Mouse (Mus musculus): ENCODE measurements around the gene Ntng1. TPM values are rescaled to one million over a fixed set of nuclear protein-coding genes. Genes with fewer than 3 reads are reported as not detected.
"Not testable (repeated sequence)": the region's sequence is repeated elsewhere in the genome, so short reads cannot be mapped to it uniquely, and the experiment has no call there.

Ntng1 gene
- total and polyA plus RNA-seq, 2 experiments from 2014 or later: 20.1 to 28.2 TPM

- no peaks in the 10 kb centered on the region; the same call in none of the 2 replicates for H3K4me1 ChIP-seq (ENCODE audit: insufficient read depth, low read length)
- TF ChIP-seq CTCF (IDR thresholded peaks at IDR 0.05; ENCODE audit: low read depth): no peak
- peak; percentile 55 for ATAC-seq
- no peaks in the 10 kb centered on the region for H3K9me3 ChIP-seq (ENCODE audit: low read length)
- peak overlapping the region; percentile 76 for H3K4me2 ChIP-seq (ENCODE audit: low read depth, low read length)
- H3K36me3 ChIP-seq (ENCODE audit: insufficient read depth, low read length): no peaks in the 10 kb centered on the region
- H3K9ac ChIP-seq (replicated peaks; ENCODE audit: low read length): no peak overlapping the region
- no peak for DNase-seq (ENCODE audit: low spot score)
- peak overlapping the region; percentile 79; the same call in 1 of the 2 replicates for H3K27ac ChIP-seq
- no peaks in the 10 kb centered on the region for H3K27me3 ChIP-seq (ENCODE audit: insufficient read depth, low read length)
- peak overlapping the region; percentile 35; the same call in 1 of the 2 replicates for H3K4me3 ChIP-seq (ENCODE audit: low read length)
- 54% methylated on average over 7 of the region's 7 CpGs for WGBS
Observed at GRCm38 (mm10) chr3:109781917-109782288, 361.9 kb downstream of the Ntng1 start.

- no peak for ATAC-seq
- Histone ChIP-seq H3K4me2 (ENCODE audit: low read depth, low read length) (no peak overlapping the region), H3K27me3 (ENCODE audit: insufficient read depth, low read length) (no peaks in the 10 kb centered on the region), H3K27ac (no peak overlapping the region), H3K4me3 (ENCODE audit: low read length) (no peak overlapping the region), H3K9ac (replicated peaks; ENCODE audit: low read length) (no peak overlapping the region), H3K9me3 (ENCODE audit: low read length) (no peaks in the 10 kb centered on the region), H3K4me1 (ENCODE audit: insufficient read depth, low read length) (no peaks in the 10 kb centered on the region), H3K36me3 (ENCODE audit: insufficient read depth, low read length) (no peaks in the 10 kb centered on the region)
- 76% methylated on average over 2 of the region's 2 CpGs for WGBS
- DNase-seq (ENCODE audit: low spot score): no peak
- no peak for TF ChIP-seq CTCF (IDR thresholded peaks at IDR 0.05; ENCODE audit: low read depth)
Observed at GRCm38 (mm10) chr3:109775200-109775599, 368.6 kb downstream of the Ntng1 start.

GRCm38 (mm10) chr3:109772120-109772519 is 371.7 kb downstream of the Ntng1 start:
- DNase-seq (ENCODE audit: low spot score) (no peak), ATAC-seq (no peak)
- no peaks in the 10 kb centered on the region for H3K9me3 ChIP-seq (ENCODE audit: low read length)
- no peaks in the 10 kb centered on the region for H3K36me3 ChIP-seq (ENCODE audit: insufficient read depth, low read length)
- H3K9ac ChIP-seq (replicated peaks; ENCODE audit: low read length): no peak overlapping the region
- no peaks in the 10 kb centered on the region for H3K4me1 ChIP-seq (ENCODE audit: insufficient read depth, low read length)
- no peaks in the 10 kb centered on the region for H3K27me3 ChIP-seq (ENCODE audit: insufficient read depth, low read length)
- no peak overlapping the region for H3K4me2 ChIP-seq (ENCODE audit: low read depth, low read length)
- H3K4me3 ChIP-seq (ENCODE audit: low read length): no peak overlapping the region
- H3K27ac ChIP-seq: no peak overlapping the region
- TF ChIP-seq CTCF (IDR thresholded peaks at IDR 0.05; ENCODE audit: low read depth): no peak
- 91% methylated on average over 14 of the region's 14 CpGs for WGBS

- no peaks in the 10 kb centered on the region for H3K9me3 ChIP-seq (ENCODE audit: low read length)
- H3K4me1 ChIP-seq (ENCODE audit: insufficient read depth, low read length): no peaks in the 10 kb centered on the region
- 86% methylated on average over 3 of the region's 3 CpGs for WGBS
- no peaks in the 10 kb centered on the region for H3K36me3 ChIP-seq (ENCODE audit: insufficient read depth, low read length)
- H3K4me3 ChIP-seq (ENCODE audit: low read length): no peak overlapping the region
- no peak overlapping the region for H3K27ac ChIP-seq
- no peak for ATAC-seq
- no peaks in the 10 kb centered on the region for H3K27me3 ChIP-seq (ENCODE audit: insufficient read depth, low read length)
- TF ChIP-seq CTCF (IDR thresholded peaks at IDR 0.05; ENCODE audit: low read depth): no peak
- H3K4me2 ChIP-seq (ENCODE audit: low read depth, low read length): no peak overlapping the region
- H3K9ac ChIP-seq (replicated peaks; ENCODE audit: low read length): no peak overlapping the region
- DNase-seq (ENCODE audit: low spot score): no peak
Observed at GRCm38 (mm10) chr3:109766939-109767338, 376.9 kb downstream of the Ntng1 start.

- Histone ChIP-seq H3K9me3 (ENCODE audit: low read length) (no peaks in the 10 kb centered on the region), H3K36me3 (ENCODE audit: insufficient read depth, low read length) (no peaks in the 10 kb centered on the region), H3K9ac (replicated peaks; ENCODE audit: low read length) (no peak overlapping the region), H3K4me2 (ENCODE audit: low read depth, low read length) (no peak overlapping the region), H3K4me1 (ENCODE audit: insufficient read depth, low read length) (no peaks in the 10 kb centered on the region), H3K27me3 (ENCODE audit: insufficient read depth, low read length) (no peaks in the 10 kb centered on the region), H3K4me3 (ENCODE audit: low read length) (no peak overlapping the region), H3K27ac (no peak overlapping the region)
- TF ChIP-seq CTCF (IDR thresholded peaks at IDR 0.05; ENCODE audit: low read depth): no peak
- WGBS: 66% methylated on average over 2 of the region's 2 CpGs
- no peak for ATAC-seq
- no peak for DNase-seq (ENCODE audit: low spot score)
Observed at GRCm38 (mm10) chr3:109765608-109766007, 378.2 kb downstream of the Ntng1 start.

- no peak for TF ChIP-seq CTCF (IDR thresholded peaks at IDR 0.05; ENCODE audit: low read depth)
- Histone ChIP-seq H3K36me3 (ENCODE audit: insufficient read depth, low read length) (no peaks in the 10 kb centered on the region), H3K9me3 (ENCODE audit: low read length) (no peaks in the 10 kb centered on the region), H3K9ac (replicated peaks; ENCODE audit: low read length) (no peak overlapping the region), H3K27me3 (ENCODE audit: insufficient read depth, low read length) (no peaks in the 10 kb centered on the region), H3K4me1 (ENCODE audit: insufficient read depth, low read length) (no peaks in the 10 kb centered on the region), H3K4me3 (ENCODE audit: low read length) (no peak overlapping the region), H3K27ac (no peak overlapping the region), H3K4me2 (ENCODE audit: low read depth, low read length) (no peak overlapping the region)
- 54% methylated on average over 4 of the region's 4 CpGs for WGBS
- DNase-seq (ENCODE audit: low spot score): no peak
- no peak for ATAC-seq
Observed at GRCm38 (mm10) chr3:109765141-109765540, 378.7 kb downstream of the Ntng1 start.

- DNase-seq (ENCODE audit: low spot score): no peak
- WGBS: 51% methylated on average over 2 of the region's 2 CpGs
- TF ChIP-seq CTCF (IDR thresholded peaks at IDR 0.05; ENCODE audit: low read depth): no peak
Observed at GRCm38 (mm10) chr3:109756426-109756825, 387.4 kb downstream of the Ntng1 start.

GRCm38 (mm10) chr3:109747593-109747992 is 396.2 kb downstream of the Ntng1 start:
- not testable (repeated sequence) for H3K9ac ChIP-seq (replicated peaks; ENCODE audit: low read length); H3K36me3 ChIP-seq (ENCODE audit: insufficient read depth, low read length); H3K4me2 ChIP-seq (ENCODE audit: low read depth, low read length); H3K4me3 ChIP-seq (ENCODE audit: low read length); H3K4me1 ChIP-seq (ENCODE audit: insufficient read depth, low read length); H3K27me3 ChIP-seq (ENCODE audit: insufficient read depth, low read length); H3K27ac ChIP-seq; DNase-seq (ENCODE audit: low spot score); H3K9me3 ChIP-seq (ENCODE audit: low read length); ATAC-seq
- 75% methylated on average over 3 of the region's 3 CpGs for WGBS

More at GRCm38 (mm10) chr3:109756426-109756825, 387.4 kb downstream of the Ntng1 start:
- H3K36me3 ChIP-seq (ENCODE audit: insufficient read depth, low read length): no peaks in the 10 kb centered on the region
- H3K9ac ChIP-seq (replicated peaks; ENCODE audit: low read length): no peak overlapping the region
- no peaks in the 10 kb centered on the region for H3K27me3 ChIP-seq (ENCODE audit: insufficient read depth, low read length)
- no peak for ATAC-seq
- no peak overlapping the region for H3K27ac ChIP-seq
- no peaks in the 10 kb centered on the region for H3K4me1 ChIP-seq (ENCODE audit: insufficient read depth, low read length)
- H3K4me3 ChIP-seq (ENCODE audit: low read length): no peak overlapping the region
- H3K9me3 ChIP-seq (ENCODE audit: low read length): no peaks in the 10 kb centered on the region
- no peak overlapping the region for H3K4me2 ChIP-seq (ENCODE audit: low read depth, low read length)

All from hindbrain, postnatal 0 days (tissue).